Mouse (Mus musculus) cerebellum, adult 2 months (tissue): ENCODE data around the gene Pitx2.

Experiments used
- CTCF ChIP-seq: fragments of 200-500 bp; IDR thresholded peaks from 2 replicates; pipeline ENCODE4 v1.5.1; 2011; ENCODE audit warnings: low read depth, mild to moderate bottlenecking, control low read depth, low read length, moderate library complexity, borderline replicate concordance; ENCODE audit not compliant: insufficient read depth
- POLR2A ChIP-seq: fragments of 200-500 bp; IDR thresholded peaks from 2 replicates; pipeline ENCODE4 v1.6.1; 2011; ENCODE audit warnings: low read length, control low read depth, borderline replicate concordance; ENCODE audit not compliant: insufficient read depth

DNA sequence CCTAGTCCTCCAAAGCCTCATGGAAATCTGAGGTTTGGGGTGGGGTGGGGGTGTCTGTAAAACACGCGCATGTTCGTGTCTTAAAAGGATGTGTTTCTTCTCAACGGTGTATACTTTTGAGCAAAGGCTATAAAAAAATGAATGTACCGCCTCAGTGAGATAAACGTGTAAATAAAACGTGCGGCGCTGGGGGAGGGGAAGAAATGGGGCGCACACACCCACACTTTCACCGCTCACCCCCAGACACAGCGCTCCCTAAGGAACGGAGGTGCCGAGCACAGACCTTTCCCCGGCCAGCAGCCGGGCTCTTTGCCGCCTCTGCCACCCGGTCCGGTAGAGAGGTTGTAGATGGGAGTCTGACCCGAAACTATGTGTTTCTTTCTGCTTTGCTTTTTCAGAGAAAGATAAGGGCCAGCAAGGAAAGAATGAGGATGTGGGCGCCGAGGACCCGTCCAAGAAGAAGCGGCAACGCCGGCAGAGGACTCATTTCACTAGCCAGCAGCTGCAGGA, 15.6 kb downstream of the Pitx2 start:
- TF ChIP-seq CTCF (no peak), POLR2A (no peak)
